Mouse (Mus musculus): Measurements from ENCODE around the gene Slc44a4. TPM values are rescaled to one million over a fixed set of nuclear protein-coding genes. Genes with fewer than 3 reads are reported as not detected.

The Slc44a4 gene
- polyA plus RNA-seq, 1 experiment from 2014 or later = not detected

DNA sequence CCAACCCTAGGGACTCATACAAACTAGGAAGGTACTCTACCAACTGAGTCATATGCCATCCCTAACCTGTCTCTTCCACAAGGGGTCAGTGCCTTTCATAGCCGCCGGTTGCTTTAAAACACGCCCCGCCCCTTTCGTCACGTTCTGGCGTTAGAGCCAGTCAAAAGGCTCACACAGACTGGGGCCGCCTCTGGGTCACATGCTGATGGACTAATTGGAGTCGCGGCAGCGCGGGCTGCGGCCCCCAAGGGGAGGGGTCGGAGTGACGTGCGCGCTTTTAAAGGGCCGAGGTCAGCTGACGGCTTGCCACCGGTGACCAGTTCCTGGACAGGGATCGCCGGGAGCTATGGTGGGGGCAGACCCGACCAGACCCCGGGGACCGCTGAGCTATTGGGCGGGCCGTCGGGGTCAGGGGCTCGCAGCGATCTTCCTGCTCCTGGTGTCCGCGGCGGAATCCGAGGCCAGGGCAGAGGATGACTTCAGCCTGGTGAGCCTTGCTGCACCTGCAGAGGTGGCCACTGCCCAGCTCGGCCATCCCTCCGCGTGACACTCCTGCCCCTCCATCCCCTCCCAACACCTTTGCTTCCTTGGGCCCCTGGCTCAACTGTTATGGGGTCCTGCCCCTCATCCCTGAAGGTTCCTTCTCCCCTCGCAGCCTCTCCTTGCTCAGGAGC lies 16.9 kb downstream of the Slc44a4 start, which contains the start of gene Neu1:
TSS of gene Neu1 (plus strand) at position 193 of the 674 bp plus-strand sequence.
- WGBS = under 1% methylated on average over 38 of the region's 38 CpGs
- Histone ChIP-seq H3K27ac (replicated peaks) (peak within 1 kb of the TSS; percentile 49; the same call in 1 of the 2 replicates), H3K27me3 (no peaks in the 10 kb centered on the region), H3K9me3 (no peaks in the 10 kb centered on the region), H3K4me2 (replicated peaks) (peak within 1 kb of the TSS; percentile 85), H3K4me3 (peak within 1 kb of the TSS; percentile 93), H3K36me3 (0 out of 2 replicates have a peak, but pooled peaks cover 2% of the 10 kb centered on the region), H3K9ac (replicated peaks) (peak within 1 kb of the TSS; percentile 85), H3K4me1 (peaks cover 9% of the 10 kb centered on the region)
- peak; percentile 97 for ATAC-seq (replicated peaks)

DNA sequence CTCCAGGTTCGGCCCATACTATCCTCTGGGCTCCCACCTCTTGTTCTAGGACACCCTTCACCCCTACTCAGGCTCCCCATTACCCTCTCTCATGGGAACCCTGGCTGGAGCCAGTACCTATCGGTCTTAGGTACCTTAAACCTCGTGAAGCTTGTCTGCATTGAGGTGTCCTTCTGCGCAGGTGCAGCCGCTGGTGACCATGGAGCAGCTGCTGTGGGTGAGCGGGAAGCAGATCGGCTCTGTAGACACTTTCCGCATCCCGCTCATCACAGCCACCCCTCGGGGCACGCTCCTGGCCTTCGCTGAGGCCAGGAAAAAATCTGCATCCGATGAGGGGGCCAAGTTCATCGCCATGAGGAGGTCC lies 17.5 kb downstream of the Slc44a4 start:
- WGBS = 14% methylated on average over 14 of the region's 14 CpGs
- 0 out of 2 replicates have a peak overlapping the region, but pooled peaks have one; percentile 49 for H3K27ac ChIP-seq (replicated peaks)

DNA sequence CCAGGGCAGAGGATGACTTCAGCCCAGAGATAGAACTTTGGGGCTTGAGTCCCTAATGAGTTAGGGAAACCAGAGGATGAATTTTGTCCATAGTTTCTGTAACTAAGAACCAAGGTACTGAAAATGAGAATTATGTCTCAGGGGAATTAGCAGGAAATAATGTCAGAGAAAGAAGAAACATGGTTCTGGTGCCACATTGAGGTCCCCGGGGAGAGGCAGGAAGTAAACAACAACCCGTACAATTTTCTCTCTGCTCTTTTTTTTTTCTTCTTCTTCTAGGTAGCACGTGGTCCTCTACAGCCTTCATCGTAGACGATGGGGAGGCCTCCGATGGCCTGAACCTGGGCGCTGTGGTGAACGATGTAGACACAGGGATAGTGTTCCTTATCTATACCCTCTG lies 18.0 kb downstream of the Slc44a4 start:
- Histone ChIP-seq H3K27me3 (no peaks in the 10 kb centered on the region), H3K27ac (replicated peaks) (no peak overlapping the region), H3K9me3 (no peaks in the 10 kb centered on the region), H3K4me3 (peak overlapping the region; percentile 93), H3K36me3 (0 out of 2 replicates have a peak, but pooled peaks cover 2% of the 10 kb centered on the region), H3K4me1 (peaks cover 9% of the 10 kb centered on the region), H3K9ac (replicated peaks) (peak overlapping the region; percentile 85), H3K4me2 (replicated peaks) (peak overlapping the region; percentile 85)
- no peak for ATAC-seq (replicated peaks)
- WGBS = 89% methylated on average over 8 of the region's 8 CpGs

More for the DNA sequence above, 17.5 kb downstream of the Slc44a4 start:
- peaks cover 9% of the 10 kb centered on the region for H3K4me1 ChIP-seq
- H3K9me3 ChIP-seq = no peaks in the 10 kb centered on the region
- peak; percentile 44; the same call in 1 of the 2 replicates for ATAC-seq (replicated peaks)
- 0 out of 2 replicates have a peak, but pooled peaks cover 2% of the 10 kb centered on the region for H3K36me3 ChIP-seq
- peak overlapping the region; percentile 93 for H3K4me3 ChIP-seq
- no peaks in the 10 kb centered on the region for H3K27me3 ChIP-seq
- H3K4me2 ChIP-seq (replicated peaks) = peak overlapping the region; percentile 85
- H3K9ac ChIP-seq (replicated peaks) = peak overlapping the region; percentile 85

DNA sequence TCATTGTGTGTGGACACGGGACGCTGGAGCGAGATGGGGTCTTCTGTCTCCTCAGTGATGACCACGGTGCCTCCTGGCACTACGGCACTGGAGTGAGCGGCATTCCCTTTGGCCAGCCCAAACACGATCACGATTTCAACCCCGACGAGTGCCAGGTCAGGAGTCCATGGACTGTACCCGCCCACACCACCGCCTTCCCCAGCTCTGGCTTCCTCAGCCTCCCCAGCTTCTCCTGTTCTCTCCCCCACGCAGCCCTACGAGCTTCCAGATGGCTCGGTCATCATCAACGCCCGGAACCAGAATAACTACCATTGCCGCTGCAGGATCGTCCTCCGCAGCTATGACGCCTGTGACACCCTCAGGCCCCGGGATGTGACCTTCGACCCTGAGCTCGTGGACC lies 19.8 kb downstream of the Slc44a4 start:
- H3K4me1 ChIP-seq = peaks cover 9% of the 10 kb centered on the region

GRCm38 (mm10) chr17:34934830-34935229 lies 20.6 kb downstream of the Slc44a4 start:
- no peak for ATAC-seq (replicated peaks)
- no peaks in the 10 kb centered on the region for H3K27me3 ChIP-seq
- no peak overlapping the region for H3K9ac ChIP-seq (replicated peaks)
- H3K36me3 ChIP-seq = 0 out of 2 replicates have a peak, but pooled peaks cover 2% of the 10 kb centered on the region
- no peak overlapping the region for H3K4me3 ChIP-seq
- 57% methylated on average over 8 of the region's 8 CpGs for WGBS
- H3K27ac ChIP-seq (replicated peaks) = no peak overlapping the region
- peaks cover 9% of the 10 kb centered on the region for H3K4me1 ChIP-seq
- H3K9me3 ChIP-seq = no peaks in the 10 kb centered on the region
- no peak overlapping the region for H3K4me2 ChIP-seq (replicated peaks)

More for the DNA sequence above, 19.8 kb downstream of the Slc44a4 start:
- no peaks in the 10 kb centered on the region for H3K27me3 ChIP-seq
- ATAC-seq (replicated peaks) = no peak
- no peaks in the 10 kb centered on the region for H3K9me3 ChIP-seq
- no peak overlapping the region for H3K9ac ChIP-seq (replicated peaks)
- WGBS = 79% methylated on average over 24 of the region's 24 CpGs
- no peak overlapping the region for H3K4me3 ChIP-seq
- 0 out of 2 replicates have a peak, but pooled peaks cover 2% of the 10 kb centered on the region for H3K36me3 ChIP-seq
- no peak overlapping the region for H3K27ac ChIP-seq (replicated peaks)
- no peak overlapping the region for H3K4me2 ChIP-seq (replicated peaks)

DNA sequence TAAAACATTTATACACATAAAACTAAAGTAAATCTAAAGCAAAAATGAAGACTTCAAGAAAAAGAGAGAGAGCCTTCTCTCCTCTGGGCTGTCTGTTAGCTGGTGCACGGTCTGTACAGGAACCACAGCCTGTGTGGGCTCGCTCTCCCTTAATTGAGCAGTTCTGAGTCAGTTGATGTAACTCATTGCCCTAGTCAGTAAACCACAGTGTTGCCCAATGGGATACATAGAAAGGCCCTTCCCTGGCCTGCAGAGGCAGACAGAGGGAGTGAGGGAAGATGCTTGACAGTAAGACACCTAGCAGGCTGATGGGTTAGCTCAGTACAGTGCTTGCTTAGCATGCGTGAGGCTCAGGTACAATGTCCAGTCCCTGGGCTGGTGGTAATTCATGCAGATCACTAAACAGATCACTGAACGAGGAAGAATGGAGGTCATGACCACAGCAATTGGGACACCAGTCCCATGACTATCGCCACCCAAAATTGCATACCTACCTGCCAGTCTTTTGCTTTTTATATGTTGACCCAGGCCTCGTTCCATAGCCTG lies 23.8 kb downstream of the Slc44a4 start:
- WGBS = 82% methylated on average over 6 of the region's 6 CpGs
- H3K4me3 ChIP-seq = no peak overlapping the region
- ATAC-seq (replicated peaks) = no peak
- no peak overlapping the region for H3K4me2 ChIP-seq (replicated peaks)
- H3K27ac ChIP-seq (replicated peaks) = no peak overlapping the region
- no peaks in the 10 kb centered on the region for H3K27me3 ChIP-seq
- H3K9ac ChIP-seq (replicated peaks) = no peak overlapping the region
- H3K4me1 ChIP-seq = 0 out of 2 replicates have a peak, but pooled peaks cover 4% of the 10 kb centered on the region
- 0 out of 2 replicates have a peak, but pooled peaks cover 2% of the 10 kb centered on the region for H3K36me3 ChIP-seq
- H3K9me3 ChIP-seq = no peaks in the 10 kb centered on the region

DNA sequence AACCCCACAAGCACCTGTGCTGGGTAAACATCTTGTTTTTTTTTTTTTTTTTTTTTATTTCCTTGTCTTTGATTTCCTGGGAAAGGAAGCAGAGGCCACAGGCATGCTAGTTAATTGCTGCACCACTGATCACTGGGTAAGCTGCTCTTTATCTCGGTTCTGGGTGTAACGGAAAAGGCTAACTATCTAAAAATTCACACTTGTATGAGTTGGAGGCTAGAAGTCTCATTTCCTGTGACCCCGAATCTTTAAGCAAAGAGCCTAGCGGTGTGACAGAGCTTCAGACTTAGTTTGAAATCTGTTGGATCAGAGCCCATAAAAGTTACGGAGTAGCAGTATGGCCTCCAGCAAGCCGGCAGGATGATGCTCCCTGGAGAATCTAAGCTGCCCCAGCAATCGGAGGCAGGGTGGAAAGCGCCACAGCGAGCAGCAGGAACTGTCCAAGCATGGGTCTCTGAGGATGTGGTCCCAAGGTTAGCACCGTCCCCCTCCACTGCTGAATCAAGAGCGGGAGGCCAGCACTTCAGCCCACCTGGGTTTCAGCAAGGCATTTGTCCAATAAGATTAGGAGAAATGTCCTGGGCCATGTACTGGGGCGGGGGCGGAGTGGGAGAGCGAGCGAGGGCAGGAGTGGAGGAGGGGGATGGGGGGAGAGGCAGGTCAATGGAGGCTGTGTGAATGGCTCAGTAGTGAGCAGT lies 27.2 kb downstream of the Slc44a4 start:
- peak overlapping the region; percentile 14; the same call in 1 of the 2 replicates for H3K4me3 ChIP-seq
- WGBS = 5% methylated on average over 15 of the region's 15 CpGs
- no peak overlapping the region for H3K27ac ChIP-seq (replicated peaks)
- no peaks in the 10 kb centered on the region for H3K36me3 ChIP-seq
- no peak for ATAC-seq (replicated peaks)
- 0 out of 2 replicates have a peak overlapping the region, but pooled peaks have one; percentile 17 for H3K9ac ChIP-seq (replicated peaks)
- no peaks in the 10 kb centered on the region for H3K9me3 ChIP-seq
- H3K4me1 ChIP-seq = 0 out of 2 replicates have a peak, but pooled peaks cover 4% of the 10 kb centered on the region
- H3K27me3 ChIP-seq = no peaks in the 10 kb centered on the region
- H3K4me2 ChIP-seq (replicated peaks) = peak overlapping the region; percentile 37

GRCm38 (mm10) chr17:34943128-34943815 lies 29.0 kb downstream of the Slc44a4 start:
- no peak overlapping the region for H3K4me2 ChIP-seq (replicated peaks)
- H3K36me3 ChIP-seq = no peaks in the 10 kb centered on the region
- no peak overlapping the region for H3K27ac ChIP-seq (replicated peaks)
- no peak for ATAC-seq (replicated peaks)
- H3K9me3 ChIP-seq = no peaks in the 10 kb centered on the region
- H3K9ac ChIP-seq (replicated peaks) = no peak overlapping the region
- H3K4me3 ChIP-seq = no peak overlapping the region
- WGBS = 86% methylated on average over 4 of the region's 4 CpGs
- H3K4me1 ChIP-seq = 0 out of 2 replicates have a peak, but pooled peaks cover 4% of the 10 kb centered on the region
- H3K27me3 ChIP-seq = no peaks in the 10 kb centered on the region

- H3K9ac ChIP-seq (replicated peaks) = no peak overlapping the region
- no peaks in the 10 kb centered on the region for H3K27me3 ChIP-seq
- no peak overlapping the region for H3K4me3 ChIP-seq
- H3K9me3 ChIP-seq = no peaks in the 10 kb centered on the region
- H3K27ac ChIP-seq (replicated peaks) = no peak overlapping the region
- ATAC-seq (replicated peaks) = no peak
- H3K4me1 ChIP-seq = 0 out of 2 replicates have a peak, but pooled peaks cover 4% of the 10 kb centered on the region
- peaks cover under 1% of the 10 kb centered on the region; the same call in 1 of the 2 replicates for H3K36me3 ChIP-seq
- H3K4me2 ChIP-seq (replicated peaks) = no peak overlapping the region
Measured at GRCm38 (mm10) chr17:34944362-34944761, 30.1 kb downstream of the Slc44a4 start.

DNA sequence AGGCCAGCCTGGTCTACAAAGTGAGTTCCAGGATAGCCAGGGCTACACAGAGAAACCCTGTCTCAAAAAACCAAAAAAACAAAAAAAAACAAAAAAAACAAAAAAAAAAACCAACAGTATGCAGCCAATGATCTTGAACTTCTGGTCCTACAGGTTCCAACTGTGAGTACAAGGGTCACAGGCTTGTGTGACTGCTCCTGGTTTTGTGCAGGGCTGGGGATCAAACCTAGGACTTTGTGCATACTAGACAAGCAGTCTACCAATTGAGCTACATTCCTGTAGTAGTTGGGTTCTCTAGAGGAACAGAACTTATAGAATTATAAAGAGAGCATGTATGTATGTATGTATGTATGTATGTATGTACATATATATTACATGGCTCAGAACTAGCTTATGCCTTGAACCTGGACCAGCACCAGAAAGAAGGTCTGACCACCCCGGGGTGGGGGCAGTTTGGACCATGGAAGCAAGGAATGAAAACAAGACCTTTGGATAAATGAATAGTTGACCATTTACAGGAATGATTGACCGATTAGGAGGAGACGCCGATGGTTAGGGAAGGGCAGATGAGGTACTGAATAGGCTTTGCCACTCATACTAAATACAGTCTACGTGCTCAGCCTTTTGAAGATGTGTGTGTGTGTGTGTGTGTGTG lies 32.3 kb downstream of the Slc44a4 start:
- Histone ChIP-seq H3K9me3 (no peaks in the 10 kb centered on the region), H3K4me2 (replicated peaks) (no peak overlapping the region), H3K36me3 (peaks cover 15% of the 10 kb centered on the region), H3K9ac (replicated peaks) (no peak overlapping the region), H3K4me3 (no peak overlapping the region), H3K27ac (replicated peaks) (no peak overlapping the region), H3K4me1 (peaks cover 23% of the 10 kb centered on the region), H3K27me3 (no peaks in the 10 kb centered on the region)
- WGBS = 89% methylated on average over 5 of the region's 5 CpGs
- no peak for ATAC-seq (replicated peaks)

GRCm38 (mm10) chr17:34947606-34948005 lies 33.3 kb downstream of the Slc44a4 start:
- H3K4me3 ChIP-seq = no peak overlapping the region
- ATAC-seq (replicated peaks) = no peak
- WGBS = 20% methylated on average over 8 of the region's 8 CpGs
- peaks cover 20% of the 10 kb centered on the region for H3K4me1 ChIP-seq
- H3K4me2 ChIP-seq (replicated peaks) = no peak overlapping the region
- no peaks in the 10 kb centered on the region for H3K27me3 ChIP-seq
- no peak overlapping the region for H3K9ac ChIP-seq (replicated peaks)
- peaks cover 15% of the 10 kb centered on the region for H3K36me3 ChIP-seq
- H3K27ac ChIP-seq (replicated peaks) = no peak overlapping the region
- H3K9me3 ChIP-seq = no peaks in the 10 kb centered on the region
